Mouse (Mus musculus): ENCODE measurements at regions not wholly inside any gene's neighbourhood (a gene's known extent, or its start where the extent isn't known, plus 50 kb on each side); places are given as distances from the start of the nearest gene placed in this dataset.

DNA sequence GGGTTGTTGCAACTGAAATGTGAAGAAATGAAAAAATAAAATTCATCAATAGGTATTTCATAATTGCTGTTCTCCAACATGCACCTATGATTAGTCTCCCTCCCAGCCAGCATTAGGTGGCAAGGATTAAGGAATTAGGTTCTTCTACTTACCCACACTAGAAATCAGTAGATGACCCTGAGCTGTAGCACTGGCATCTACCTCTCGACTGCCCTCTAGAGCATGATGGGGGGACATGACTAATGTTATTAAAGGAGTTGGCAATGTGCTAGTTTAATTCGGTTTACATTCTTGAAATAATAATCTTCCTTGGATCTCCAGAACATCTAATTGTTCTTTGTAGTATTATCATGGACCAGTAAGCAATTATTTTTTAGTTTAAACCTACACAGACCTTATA, 370.9 kb downstream of the Dcdc2c start:
- no peak for DNase-seq (ENCODE audit: low spot score in 2 of 2)

GRCm38 (mm10) chr12:28176016-28176415, 376.2 kb downstream of the Dcdc2c start:
- DNase-seq (ENCODE audit: low spot score in 2 of 2): no peak

- DNase-seq (ENCODE audit: low spot score in 2 of 2): no peak
Observed at GRCm38 (mm10) chr12:28174078-28174477, 378.1 kb downstream of the Dcdc2c start.

DNA sequence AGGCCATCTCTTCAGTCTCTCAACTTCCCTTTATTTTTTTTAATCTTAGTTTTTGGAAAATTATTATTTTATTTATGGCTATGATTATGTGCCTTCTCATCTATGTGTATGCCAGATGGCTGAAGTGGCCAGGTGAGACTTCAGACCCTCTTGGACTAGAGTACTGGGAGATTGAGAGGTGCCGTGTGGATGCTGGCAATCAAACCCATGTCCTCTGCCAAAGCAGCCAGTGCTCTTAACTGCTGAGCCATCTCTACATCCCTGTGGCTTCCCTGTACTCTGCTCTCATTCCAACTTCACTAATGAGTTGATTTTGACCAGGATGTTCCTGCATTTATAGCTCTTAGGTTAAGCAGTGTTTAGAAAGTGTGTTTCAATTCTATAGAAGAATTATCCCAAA, 393.4 kb downstream of the Dcdc2c start:
- no peak for DNase-seq (ENCODE audit: low spot score in 2 of 2)

GRCm38 (mm10) chr12:28150759-28151158, 401.4 kb downstream of the Dcdc2c start:
- no peak for DNase-seq (ENCODE audit: low spot score in 2 of 2)

DNA sequence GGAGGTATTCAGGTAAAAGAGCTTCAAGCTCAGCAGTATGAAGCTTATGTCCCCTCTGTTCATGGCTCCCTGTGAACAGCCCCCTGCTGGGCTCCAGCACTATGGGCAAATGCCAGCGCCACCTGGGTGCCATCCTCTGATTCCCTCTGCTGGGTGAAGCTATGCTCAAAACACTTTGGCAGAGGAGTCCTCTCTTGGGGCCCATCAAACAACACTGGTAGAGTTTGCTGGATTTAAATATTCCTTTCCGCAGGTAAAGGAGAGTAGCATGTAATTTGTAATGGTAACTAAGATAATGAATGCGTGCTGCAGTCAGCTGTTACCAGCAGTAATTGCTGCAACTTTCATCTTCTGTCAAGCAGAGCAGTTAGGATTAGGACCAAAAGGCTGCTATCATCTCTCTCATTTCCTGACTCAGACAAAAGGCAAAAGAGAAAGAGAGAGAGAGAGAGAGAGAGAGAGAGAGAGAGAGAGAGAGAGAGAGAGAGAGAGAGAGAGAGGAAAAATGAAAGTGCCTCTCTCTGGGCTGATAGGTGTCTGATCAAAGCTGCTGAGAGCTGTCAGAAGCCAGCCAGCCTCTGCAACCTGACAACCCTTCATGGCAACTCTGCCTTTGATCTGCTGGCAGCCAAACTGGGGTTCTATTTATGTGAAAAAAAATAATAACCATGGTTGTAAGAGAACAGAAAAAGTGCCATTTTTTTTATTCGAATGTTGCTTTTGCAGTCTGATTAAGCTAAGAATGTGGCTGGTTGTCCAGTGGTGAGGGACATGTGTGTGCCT, 416.2 kb downstream of the Dcdc2c start:
- no peak for DNase-seq (ENCODE audit: low spot score in 2 of 2)

DNA sequence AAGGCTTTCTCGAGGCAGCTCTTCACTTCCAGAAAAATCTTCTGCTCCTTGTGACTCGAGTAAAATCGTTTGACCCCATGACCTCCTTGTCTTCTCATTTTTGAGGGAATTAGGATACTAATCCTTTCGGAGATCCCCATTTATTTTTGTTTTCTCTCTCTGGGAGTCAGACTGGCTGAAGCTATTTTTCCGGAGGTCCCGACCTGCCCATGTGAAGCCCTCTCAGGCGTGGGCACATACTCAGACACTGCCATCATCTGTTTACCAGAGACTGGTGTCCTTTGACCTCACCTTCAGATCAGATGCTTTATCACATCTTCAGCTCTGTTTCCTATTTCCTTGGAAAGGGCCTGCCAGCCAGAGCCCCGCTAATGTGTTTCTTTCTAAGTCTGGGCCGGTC, 429.4 kb downstream of the Dcdc2c start:
- no peak for DNase-seq (ENCODE audit: low spot score in 2 of 2)

DNA sequence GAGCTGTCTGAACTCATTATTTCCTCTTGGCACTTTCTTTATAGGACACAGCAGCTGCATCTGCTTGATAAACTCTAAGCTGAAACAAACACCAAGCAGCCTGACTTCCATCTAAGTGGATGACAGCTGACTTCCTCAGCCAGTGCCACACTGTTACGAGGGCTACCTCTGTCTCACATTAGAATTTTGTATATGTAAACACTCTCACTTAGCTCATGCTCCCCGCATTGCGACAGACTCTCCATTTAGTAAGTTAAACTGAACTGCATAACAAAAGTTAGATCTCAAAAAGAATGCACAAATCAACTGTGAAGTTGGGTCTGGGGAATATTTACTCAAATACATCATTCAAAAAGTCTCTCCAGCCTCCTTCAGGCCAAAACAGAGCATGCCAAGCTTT, 432.1 kb downstream of the Dcdc2c start:
- DNase-seq (ENCODE audit: low spot score in 2 of 2): no peak

- DNase-seq (ENCODE audit: low spot score in 2 of 2): no peak
Observed at GRCm38 (mm10) chr12:28090673-28091072, 461.5 kb downstream of the Dcdc2c start.

DNA sequence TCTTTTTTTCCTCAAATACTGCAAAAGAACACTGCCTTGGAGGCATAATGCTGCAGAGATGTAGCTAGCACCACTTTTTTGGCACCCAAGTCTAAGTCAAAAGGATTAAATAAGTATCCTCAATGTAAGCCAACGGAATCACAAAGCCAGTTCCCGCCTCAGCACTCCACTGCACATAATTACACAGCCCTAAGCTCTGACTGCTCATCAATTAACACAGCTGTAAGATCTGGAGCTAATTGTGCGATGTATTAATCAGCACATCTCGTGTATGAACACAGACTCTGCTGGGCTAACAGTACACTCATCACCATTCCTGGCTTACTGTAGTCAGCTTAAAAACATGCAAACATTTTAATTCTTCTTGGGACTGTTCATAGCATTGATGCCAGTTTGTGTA, 466.7 kb downstream of the Dcdc2c start:
- DNase-seq (ENCODE audit: low spot score in 2 of 2): no peak

GRCm38 (mm10) chr12:28076606-28077005, 475.6 kb downstream of the Dcdc2c start:
- no peak for DNase-seq (ENCODE audit: low spot score in 2 of 2)

GRCm38 (mm10) chr12:28068584-28068983, 483.6 kb downstream of the Dcdc2c start:
- no peak for DNase-seq (ENCODE audit: low spot score in 2 of 2)

DNA sequence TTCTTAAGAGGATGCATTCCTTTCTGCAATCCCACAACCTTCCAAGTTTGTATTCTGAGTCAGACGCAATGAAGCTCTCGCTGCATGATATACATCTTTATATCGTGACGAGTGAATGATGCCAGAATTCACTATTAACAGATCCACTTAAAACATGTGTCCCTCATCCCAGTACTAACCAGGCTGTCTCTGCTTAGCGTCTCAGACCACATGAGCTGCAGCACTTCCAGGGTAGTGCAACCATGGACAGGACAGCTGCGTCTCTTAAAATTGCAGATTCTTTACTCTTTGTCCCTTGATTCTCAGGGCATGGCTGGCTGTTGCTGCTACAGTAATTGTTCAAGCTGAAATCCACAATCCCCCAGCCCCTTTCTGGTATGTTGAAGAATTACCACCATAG, 491.9 kb downstream of the Dcdc2c start:
- no peak for DNase-seq (ENCODE audit: low spot score in 2 of 2)

GRCm38 (mm10) chr12:28055518-28056280, 496.5 kb downstream of the Dcdc2c start:
- DNase-seq (ENCODE audit: low spot score in 2 of 2): peak; percentile 22 to 30

DNA sequence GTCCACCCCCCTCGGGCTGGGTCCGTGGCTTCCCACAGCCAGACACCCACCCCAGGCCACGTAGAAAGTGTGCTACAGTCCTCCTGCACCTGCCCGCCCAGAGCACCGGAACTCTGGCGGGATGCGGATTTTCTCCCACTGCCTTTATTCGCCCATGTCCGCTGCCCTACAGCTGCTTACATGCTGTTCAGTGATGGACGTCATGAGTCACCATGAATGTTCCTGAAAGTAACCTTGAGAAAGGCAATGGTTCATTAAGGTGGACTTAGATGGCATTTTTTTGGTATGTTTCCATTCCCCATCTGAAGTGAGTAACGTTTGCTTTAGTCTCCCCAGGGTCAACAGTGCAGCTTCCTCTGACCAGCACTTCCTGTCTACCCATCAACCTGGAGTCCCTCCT, 497.8 kb downstream of the Dcdc2c start:
- no peak for DNase-seq (ENCODE audit: low spot score in 2 of 2)

DNA sequence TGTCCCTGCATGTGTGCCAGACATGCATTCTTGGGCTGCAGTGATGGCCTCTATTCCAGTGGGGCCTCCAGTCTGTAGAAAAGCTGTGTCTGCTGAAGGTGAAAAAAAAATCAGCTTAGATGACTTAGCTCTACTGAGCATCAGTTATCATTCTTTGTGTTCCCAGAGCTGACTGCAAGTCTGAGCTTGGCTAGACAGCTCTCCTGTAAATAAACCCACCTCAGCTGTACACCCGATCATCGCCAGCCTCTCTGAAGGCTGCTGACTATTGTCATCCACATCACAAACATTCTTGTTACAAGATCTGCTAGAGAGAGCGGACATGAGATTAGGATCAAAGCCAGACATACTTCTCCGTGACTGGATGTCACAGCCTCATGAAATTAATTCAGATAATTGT, 504.2 kb downstream of the Dcdc2c start:
- no peak for DNase-seq (ENCODE audit: low spot score in 2 of 2)

- DNase-seq (ENCODE audit: low spot score in 2 of 2): no peak
Observed at GRCm38 (mm10) chr12:28038161-28038911, 513.9 kb downstream of the Dcdc2c start.

DNA sequence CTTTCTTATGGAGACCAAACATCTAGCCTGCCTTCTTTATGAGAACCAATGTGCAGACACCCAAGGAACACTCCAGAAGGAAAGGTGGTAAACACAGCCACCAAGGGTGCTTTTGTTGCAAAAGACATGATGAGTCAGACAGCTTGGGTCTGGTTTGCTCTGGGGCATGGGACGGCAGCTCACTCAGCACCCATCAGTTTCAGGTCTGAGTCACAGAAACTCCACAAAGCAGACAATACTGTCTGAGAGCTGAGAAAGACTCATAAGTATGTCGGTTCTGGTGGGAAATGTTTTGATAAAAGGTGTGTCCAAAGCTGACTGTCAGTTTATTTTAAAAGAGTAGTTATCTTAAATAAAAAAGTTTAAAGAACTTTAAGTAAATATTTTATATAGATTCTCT, 553.0 kb downstream of the Dcdc2c start:
- no peak for DNase-seq (ENCODE audit: low spot score in 2 of 2)

- no peak for DNase-seq (ENCODE audit: low spot score in 2 of 2)
Observed at GRCm38 (mm10) chr12:27992152-27992551, 560.0 kb downstream of the Dcdc2c start.

GRCm38 (mm10) chr12:27984261-27984841, 567.8 kb downstream of the Dcdc2c start:
- no peak for DNase-seq (ENCODE audit: low spot score in 2 of 2)

DNA sequence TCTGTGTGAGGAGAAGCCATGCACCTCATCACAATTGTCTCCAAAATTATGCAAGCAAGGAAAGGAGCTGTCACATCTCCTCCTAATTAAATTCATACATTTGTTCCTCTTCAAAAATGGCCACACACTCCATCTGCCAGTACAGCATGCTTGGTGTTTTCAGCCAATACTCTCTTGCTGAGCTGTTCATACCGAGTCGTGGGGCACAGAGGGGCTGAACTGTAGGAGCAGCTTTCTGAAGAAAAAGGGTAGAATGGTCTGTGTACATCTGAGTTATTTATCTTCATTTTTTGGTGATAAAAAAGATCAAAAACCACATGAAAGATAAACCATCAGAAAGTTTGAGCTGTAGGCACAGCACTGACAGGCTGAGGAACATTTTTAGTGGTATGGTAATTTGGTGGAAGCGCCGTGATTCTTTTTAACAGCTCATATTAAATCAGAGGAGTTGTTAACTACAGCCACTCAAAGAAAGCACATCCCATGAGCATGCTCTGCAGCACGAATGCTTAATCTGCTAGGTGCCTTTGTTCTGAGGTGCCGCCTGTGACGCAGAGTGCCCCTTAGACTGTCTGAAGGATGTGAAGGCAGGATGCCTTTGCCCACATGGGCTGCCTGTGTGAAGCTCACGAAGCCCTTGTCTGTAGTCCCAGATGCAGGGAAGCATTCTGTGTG, 573.8 kb downstream of the Dcdc2c start:
- DNase-seq (ENCODE audit: low spot score in 2 of 2): peak; percentile 22 to 29

Measured in frontal cortex, postnatal 14 days (tissue).